Mouse (Mus musculus) E14TG2a.4 (cell line): Measurements from ENCODE around the gene Stx8.
A peak's percentile ranks its signal among the peaks of the same experiment; 100 is the strongest.

Source experiments
- H3K27me3 ChIP-seq: 2 replicates; pipeline ENCODE4 v1.6.1; 2014; ENCODE audit warnings: low read length, control low read depth; ENCODE audit not compliant: insufficient read depth
- H3K36me3 ChIP-seq: 2 replicates; pipeline ENCODE4 v1.6.1; 2014; ENCODE audit warnings: low read length, control low read depth; ENCODE audit not compliant: insufficient read depth
- H3K4me1 ChIP-seq: replicated peaks from 2 replicates; pipeline ENCODE4 v1.6.1; 2014; ENCODE audit warnings: low read depth, low read length, control low read depth
- H3K4me3 ChIP-seq: replicated peaks from 2 replicates; pipeline ENCODE4 v1.5.1; 2014; ENCODE audit warnings: mild to moderate bottlenecking, low read length
- H3K9me3 ChIP-seq: 2 replicates; pipeline ENCODE4 v1.6.1; 2014; ENCODE audit warnings: low read length, control low read depth
- CTCF ChIP-seq: conservative IDR thresholded peaks from 2 replicates; pipeline ENCODE4 v1.5.1; 2014; ENCODE audit warnings: low read length
- NANOG ChIP-seq: IDR thresholded peaks from 2 replicates; pipeline ENCODE4 v1.6.1; 2014; ENCODE audit warnings: borderline replicate concordance, low read length, mixed read lengths
- POU5F1 ChIP-seq: IDR thresholded peaks from 2 replicates; pipeline ENCODE4 v1.6.1; 2014; ENCODE audit warnings: low read length, borderline replicate concordance

The Stx8 gene

GRCm38 (mm10) chr11:67965242-67965883 lies 630 bp upstream of the Stx8 start, which contains the start of gene Cfap52:
Gene Cfap52 (minus strand): TSS chr11:67965651.
- peaks cover 27% of the 10 kb centered on the region for H3K4me1 ChIP-seq
- H3K4me3 ChIP-seq = peak within 1 kb of the TSS; percentile 96
- peaks cover 9% of the 10 kb centered on the region for H3K36me3 ChIP-seq
- H3K9me3 ChIP-seq = no peaks in the 10 kb centered on the region
- H3K27me3 ChIP-seq = no peaks in the 10 kb centered on the region
- TF ChIP-seq NANOG (no peak), CTCF (no peak), POU5F1 (no peak)

- no peak for TF ChIP-seq NANOG
- TF ChIP-seq CTCF = no peak
- Histone ChIP-seq H3K9me3 (no peaks in the 10 kb centered on the region), H3K27me3 (no peaks in the 10 kb centered on the region), H3K36me3 (peaks cover 27% of the 10 kb centered on the region), H3K4me1 (peaks cover 27% of the 10 kb centered on the region), H3K4me3 (no peak overlapping the region)
Observed at GRCm38 (mm10) chr11:67967831-67968230, 1.8 kb downstream of the Stx8 start.

- peaks cover 42% of the 10 kb centered on the region for H3K36me3 ChIP-seq
- H3K4me1 ChIP-seq = peaks cover 3% of the 10 kb centered on the region
- H3K9me3 ChIP-seq = no peaks in the 10 kb centered on the region
- TF ChIP-seq NANOG = no peak
- no peak for TF ChIP-seq CTCF
- TF ChIP-seq POU5F1 = no peak
- no peak overlapping the region for H3K4me3 ChIP-seq
- no peaks in the 10 kb centered on the region for H3K27me3 ChIP-seq
Observed at GRCm38 (mm10) chr11:67972606-67973005, 6.6 kb downstream of the Stx8 start.

- Histone ChIP-seq H3K36me3 (peaks cover 48% of the 10 kb centered on the region), H3K4me1 (no peaks in the 10 kb centered on the region), H3K27me3 (no peaks in the 10 kb centered on the region), H3K9me3 (no peaks in the 10 kb centered on the region), H3K4me3 (no peak overlapping the region)
- TF ChIP-seq CTCF (no peak), NANOG (no peak)
Observed at GRCm38 (mm10) chr11:67973225-67973624, 7.2 kb downstream of the Stx8 start.

GRCm38 (mm10) chr11:67975252-67975651 lies 9.3 kb downstream of the Stx8 start:
- TF ChIP-seq NANOG (no peak), CTCF (peak; percentile 31), POU5F1 (no peak)
- Histone ChIP-seq H3K4me1 (no peaks in the 10 kb centered on the region), H3K27me3 (no peaks in the 10 kb centered on the region)

GRCm38 (mm10) chr11:67983564-67983963 lies 17.6 kb downstream of the Stx8 start:
- Histone ChIP-seq H3K4me3 (no peak overlapping the region), H3K36me3 (peaks cover 42% of the 10 kb centered on the region), H3K9me3 (no peaks in the 10 kb centered on the region), H3K27me3 (no peaks in the 10 kb centered on the region), H3K4me1 (no peaks in the 10 kb centered on the region)
- TF ChIP-seq POU5F1 = no peak
- TF ChIP-seq NANOG = no peak
- TF ChIP-seq CTCF = no peak

More at GRCm38 (mm10) chr11:67975252-67975651, 9.3 kb downstream of the Stx8 start:
- Histone ChIP-seq H3K9me3 (no peaks in the 10 kb centered on the region), H3K4me3 (no peak overlapping the region), H3K36me3 (peaks cover 40% of the 10 kb centered on the region)

- Histone ChIP-seq H3K4me1 (no peaks in the 10 kb centered on the region), H3K27me3 (no peaks in the 10 kb centered on the region), H3K4me3 (no peak overlapping the region), H3K9me3 (no peaks in the 10 kb centered on the region), H3K36me3 (peaks cover 27% of the 10 kb centered on the region; the same call in 1 of the 2 replicates)
- TF ChIP-seq POU5F1 (no peak), CTCF (no peak), NANOG (no peak)
Observed at GRCm38 (mm10) chr11:67991240-67991639, 25.2 kb downstream of the Stx8 start.

- H3K27me3 ChIP-seq = no peaks in the 10 kb centered on the region
- TF ChIP-seq POU5F1 (no peak), CTCF (no peak), NANOG (no peak)
- no peaks in the 10 kb centered on the region for H3K4me1 ChIP-seq
- H3K9me3 ChIP-seq = no peaks in the 10 kb centered on the region
- no peak overlapping the region for H3K4me3 ChIP-seq
- peaks cover 9% of the 10 kb centered on the region; the same call in 1 of the 2 replicates for H3K36me3 ChIP-seq
Observed at GRCm38 (mm10) chr11:67995965-67996364, 30.0 kb downstream of the Stx8 start.

- Histone ChIP-seq H3K9me3 (no peaks in the 10 kb centered on the region), H3K4me1 (no peaks in the 10 kb centered on the region), H3K27me3 (no peaks in the 10 kb centered on the region), H3K4me3 (no peak overlapping the region), H3K36me3 (peaks cover 9% of the 10 kb centered on the region; the same call in 1 of the 2 replicates)
- TF ChIP-seq NANOG (no peak), POU5F1 (no peak), CTCF (no peak)
Observed at GRCm38 (mm10) chr11:67998905-67999304, 32.9 kb downstream of the Stx8 start.
